Mouse (Mus musculus): Measurements from ENCODE around the gene Ube2d3. TPM values are rescaled to one million over a fixed set of nuclear protein-coding genes. Genes with fewer than 3 reads are reported as not detected.

Ube2d3 gene
- polyA plus RNA-seq, 1 experiment from 2014 or later, result 507 TPM

DNA sequence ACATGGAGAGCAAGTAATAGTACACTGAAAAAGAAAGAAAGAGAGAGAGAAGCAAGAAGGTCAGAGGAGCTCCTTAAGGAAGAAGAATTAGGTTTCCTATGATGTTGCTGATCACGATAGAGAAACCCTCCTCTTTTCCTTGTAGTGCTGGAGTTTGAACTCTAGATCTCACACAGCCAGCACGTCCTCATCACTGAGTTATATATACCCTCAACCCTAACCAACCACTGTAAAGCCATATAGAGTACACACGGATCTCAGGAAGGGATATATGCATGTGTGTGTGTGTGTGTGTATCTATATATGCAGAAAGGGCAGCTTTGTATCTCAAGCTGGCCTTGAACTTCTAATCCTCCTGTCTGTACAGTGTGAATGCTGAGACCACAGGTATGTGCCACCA, 20.7 kb upstream of the Ube2d3 start:
- Histone ChIP-seq H3K9me3 (no peaks in the 10 kb centered on the region), H3K36me3 (peaks cover 19% of the 10 kb centered on the region), H3K27me3 (ENCODE audit: insufficient read depth, poor library complexity, severe bottlenecking) (no peaks in the 10 kb centered on the region), H3K27ac (no peak overlapping the region), H3K4me3 (no peak overlapping the region), H3K4me1 (replicated peaks) (peaks cover 19% of the 10 kb centered on the region)
- no peak for DNase-seq (ENCODE audit: low spot score)
- WGBS, result 95% methylated on average over 3 of the region's 3 CpGs

DNA sequence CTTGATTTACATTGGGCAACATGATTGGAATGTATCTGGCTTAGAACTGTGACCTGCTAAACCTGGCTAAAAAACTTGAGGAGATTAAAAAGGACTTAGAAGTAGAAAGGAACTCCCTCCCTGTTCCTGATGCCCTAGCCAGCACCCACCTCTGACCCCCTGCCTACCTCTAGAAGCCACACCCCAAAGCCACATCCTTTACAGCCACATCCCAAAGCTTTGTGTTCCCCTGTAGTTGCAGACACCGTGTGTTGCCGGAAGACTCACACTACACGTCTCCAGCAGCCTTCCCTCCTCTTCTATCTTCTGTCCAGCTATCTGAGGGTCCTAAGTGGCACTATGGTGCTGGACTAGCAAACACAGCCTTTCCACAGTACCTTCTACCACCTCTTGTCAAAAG, 20.1 kb upstream of the Ube2d3 start:
- no peaks in the 10 kb centered on the region for H3K9me3 ChIP-seq
- no peaks in the 10 kb centered on the region for H3K27me3 ChIP-seq (ENCODE audit: insufficient read depth, poor library complexity, severe bottlenecking)
- H3K4me1 ChIP-seq (replicated peaks), result peaks cover 17% of the 10 kb centered on the region
- 77% methylated on average over 3 of the region's 3 CpGs for WGBS
- peaks cover 19% of the 10 kb centered on the region for H3K36me3 ChIP-seq
- H3K4me3 ChIP-seq, result no peak overlapping the region
- DNase-seq (ENCODE audit: low spot score), result no peak
- H3K27ac ChIP-seq, result no peak overlapping the region

- peaks cover 23% of the 10 kb centered on the region for H3K4me1 ChIP-seq (replicated peaks)
- WGBS, result 88% methylated on average over 9 of the region's 9 CpGs
- peaks cover 19% of the 10 kb centered on the region for H3K36me3 ChIP-seq
- no peaks in the 10 kb centered on the region for H3K9me3 ChIP-seq
- H3K4me3 ChIP-seq, result no peak overlapping the region
- DNase-seq (ENCODE audit: low spot score), result no peak
- no peaks in the 10 kb centered on the region for H3K27me3 ChIP-seq (ENCODE audit: insufficient read depth, poor library complexity, severe bottlenecking)
- no peak overlapping the region for H3K27ac ChIP-seq
These were observed 17.2 kb upstream of the Ube2d3 start for GRCm38 (mm10) chr3:135420542-135421309.

DNA sequence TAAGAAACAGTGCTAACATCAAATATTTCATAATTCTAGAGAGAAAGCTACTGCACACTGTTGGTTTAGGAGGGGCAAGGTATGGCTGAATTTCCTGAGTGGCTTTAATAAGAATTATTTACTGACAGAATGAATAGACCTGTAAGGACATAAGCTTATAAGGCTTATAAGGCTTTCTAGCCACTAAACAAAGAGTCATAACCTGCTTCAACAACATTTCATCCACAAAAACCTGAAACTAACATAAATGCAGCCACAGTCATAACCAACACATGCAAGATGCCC, 16.7 kb upstream of the Ube2d3 start:
- Histone ChIP-seq H3K27me3 (ENCODE audit: insufficient read depth, poor library complexity, severe bottlenecking) (no peaks in the 10 kb centered on the region), H3K9me3 (no peaks in the 10 kb centered on the region), H3K27ac (no peak overlapping the region), H3K4me1 (replicated peaks) (peaks cover 23% of the 10 kb centered on the region), H3K36me3 (peaks cover 16% of the 10 kb centered on the region), H3K4me3 (no peak overlapping the region)
- DNase-seq (ENCODE audit: low spot score), result no peak

DNA sequence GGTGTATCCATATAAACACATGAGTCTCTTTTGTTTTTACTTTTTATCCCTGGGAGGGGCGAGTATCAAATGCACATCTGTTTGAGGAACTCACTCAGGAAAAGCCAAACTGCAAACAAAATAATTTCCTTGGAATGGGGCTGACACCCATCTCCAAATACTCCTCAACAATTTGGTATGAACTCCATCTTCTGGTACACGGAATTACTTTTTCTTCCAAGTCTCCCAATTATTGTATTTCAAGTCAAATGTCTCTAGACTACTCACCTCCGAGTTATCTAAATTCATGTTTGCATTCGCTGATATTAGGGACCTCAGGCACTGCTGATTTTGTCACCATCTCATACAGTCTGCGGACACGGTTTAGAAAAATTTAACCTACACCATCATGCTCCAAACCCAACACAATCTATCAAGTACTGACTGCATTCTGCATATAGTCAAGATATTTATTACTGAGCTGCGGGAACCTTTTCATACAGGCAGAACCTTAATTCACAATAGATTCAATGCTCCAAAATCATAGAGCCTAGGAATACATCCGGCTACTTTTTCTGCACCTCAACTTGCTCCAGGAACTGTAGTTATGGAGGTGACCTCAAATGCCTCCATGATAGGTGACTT, 15.6 kb upstream of the Ube2d3 start:
- Histone ChIP-seq H3K27ac (peak overlapping the region; percentile 98), H3K4me1 (replicated peaks) (peaks cover 23% of the 10 kb centered on the region), H3K9me3 (no peaks in the 10 kb centered on the region), H3K36me3 (0 out of 2 replicates have a peak, but pooled peaks cover 10% of the 10 kb centered on the region), H3K4me3 (peak overlapping the region; percentile 76), H3K27me3 (ENCODE audit: insufficient read depth, poor library complexity, severe bottlenecking) (no peaks in the 10 kb centered on the region)
- WGBS, result 37% methylated on average over 8 of the region's 8 CpGs
- no peak for DNase-seq (ENCODE audit: low spot score)

GRCm38 (mm10) chr3:135422856-135423607, 14.9 kb upstream of the Ube2d3 start:
- no peaks in the 10 kb centered on the region for H3K27me3 ChIP-seq (ENCODE audit: insufficient read depth, poor library complexity, severe bottlenecking)
- DNase-seq (ENCODE audit: low spot score), result peak; percentile 88
- peak overlapping the region; percentile 76 for H3K4me3 ChIP-seq
- under 1% methylated on average over 103 of the region's 103 CpGs for WGBS
- H3K36me3 ChIP-seq, result 0 out of 2 replicates have a peak, but pooled peaks cover 7% of the 10 kb centered on the region
- peak overlapping the region; percentile 98 for H3K27ac ChIP-seq
- no peaks in the 10 kb centered on the region for H3K9me3 ChIP-seq
- H3K4me1 ChIP-seq (replicated peaks), result peaks cover 23% of the 10 kb centered on the region

DNA sequence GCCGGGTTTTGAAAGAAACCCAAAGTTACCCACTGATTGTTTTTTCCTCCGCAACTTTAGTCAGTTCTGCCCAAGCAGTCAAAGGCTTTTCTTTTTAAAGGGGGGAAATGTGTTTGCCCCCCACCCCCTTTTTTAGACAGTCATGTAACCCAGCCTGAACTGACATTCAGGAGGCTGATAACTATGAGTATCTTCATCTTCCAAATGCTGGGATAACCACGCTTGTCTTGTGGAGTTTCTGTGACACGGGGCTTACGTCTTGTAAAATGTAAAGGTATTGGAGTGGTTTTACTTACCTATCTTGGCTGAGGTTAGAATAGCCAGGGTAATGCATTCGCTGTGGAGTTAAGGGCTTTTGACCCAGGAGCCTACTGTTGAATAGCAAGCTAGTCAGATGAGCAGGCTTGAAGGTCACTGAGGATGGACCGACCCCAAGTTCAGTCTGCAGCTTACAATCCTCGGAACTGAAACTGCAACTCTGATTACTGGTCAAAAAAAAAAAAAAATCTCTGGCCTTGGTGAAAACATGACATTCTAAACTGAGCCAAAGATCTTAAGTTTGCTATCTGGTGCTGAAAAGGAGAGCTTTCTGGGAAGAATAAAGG, 14.2 kb upstream of the Ube2d3 start, which contains the start of gene Cisd2:
Gene Cisd2 (minus strand): TSS at position 318 of the 605 bp plus-strand sequence.
- H3K36me3 ChIP-seq, result 0 out of 2 replicates have a peak, but pooled peaks cover 5% of the 10 kb centered on the region
- peak within 1 kb of the TSS; percentile 98 for H3K27ac ChIP-seq
- no peak for DNase-seq (ENCODE audit: low spot score)
- 7% methylated on average over 8 of the region's 8 CpGs for WGBS
- H3K9me3 ChIP-seq, result no peaks in the 10 kb centered on the region
- peak within 1 kb of the TSS; percentile 76 for H3K4me3 ChIP-seq
- H3K4me1 ChIP-seq (replicated peaks), result peaks cover 23% of the 10 kb centered on the region
- no peaks in the 10 kb centered on the region for H3K27me3 ChIP-seq (ENCODE audit: insufficient read depth, poor library complexity, severe bottlenecking)

- 44% methylated on average over 14 of the region's 14 CpGs for WGBS
- Histone ChIP-seq H3K4me3 (peak overlapping the region; percentile 96), H3K9me3 (no peaks in the 10 kb centered on the region), H3K27ac (peak overlapping the region; percentile 100), H3K27me3 (ENCODE audit: insufficient read depth, poor library complexity, severe bottlenecking) (no peaks in the 10 kb centered on the region), H3K36me3 (peaks cover 25% of the 10 kb centered on the region), H3K4me1 (replicated peaks) (peaks cover 26% of the 10 kb centered on the region)
- DNase-seq (ENCODE audit: low spot score), result no peak
These were observed 890 bp upstream of the Ube2d3 start for GRCm38 (mm10) chr3:135436901-135437616.

DNA sequence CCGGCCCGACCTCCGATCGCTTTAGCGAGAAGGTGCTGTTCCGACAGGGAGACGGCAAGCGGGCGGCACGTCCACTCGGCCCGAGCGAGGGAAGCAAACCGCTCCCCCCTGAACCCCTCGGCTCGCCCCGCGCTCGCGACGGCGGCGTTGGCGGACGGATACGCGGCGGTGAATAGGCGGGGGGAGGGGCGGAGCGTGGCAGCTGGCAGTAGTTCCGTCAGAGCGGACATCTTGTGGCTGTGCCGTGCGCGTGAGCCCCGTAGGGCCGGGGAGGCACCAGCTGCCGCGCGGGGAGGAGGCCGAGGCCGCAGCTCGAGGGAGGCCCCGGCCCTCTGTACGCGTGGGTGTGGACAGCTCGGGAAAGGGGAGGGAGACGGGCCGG, 573 bp downstream of the Ube2d3 start:
- Histone ChIP-seq H3K27ac (peak overlapping the region; percentile 100), H3K4me3 (peak overlapping the region; percentile 96), H3K36me3 (peaks cover 34% of the 10 kb centered on the region), H3K9me3 (no peaks in the 10 kb centered on the region), H3K27me3 (ENCODE audit: insufficient read depth, poor library complexity, severe bottlenecking) (no peaks in the 10 kb centered on the region), H3K4me1 (replicated peaks) (peaks cover 29% of the 10 kb centered on the region)
- WGBS, result 0% methylated on average over 48 of the region's 50 CpGs
- DNase-seq (ENCODE audit: low spot score), result peak; percentile 94

GRCm38 (mm10) chr3:135438913-135439531, 1.1 kb downstream of the Ube2d3 start:
- Histone ChIP-seq H3K36me3 (peaks cover 39% of the 10 kb centered on the region), H3K9me3 (no peaks in the 10 kb centered on the region), H3K27ac (peak overlapping the region; percentile 100), H3K4me1 (replicated peaks) (peaks cover 29% of the 10 kb centered on the region), H3K4me3 (peak overlapping the region; percentile 96), H3K27me3 (ENCODE audit: insufficient read depth, poor library complexity, severe bottlenecking) (no peaks in the 10 kb centered on the region)
- under 1% methylated on average over 70 of the region's 76 CpGs for WGBS
- peak; percentile 81 for DNase-seq (ENCODE audit: low spot score)

DNA sequence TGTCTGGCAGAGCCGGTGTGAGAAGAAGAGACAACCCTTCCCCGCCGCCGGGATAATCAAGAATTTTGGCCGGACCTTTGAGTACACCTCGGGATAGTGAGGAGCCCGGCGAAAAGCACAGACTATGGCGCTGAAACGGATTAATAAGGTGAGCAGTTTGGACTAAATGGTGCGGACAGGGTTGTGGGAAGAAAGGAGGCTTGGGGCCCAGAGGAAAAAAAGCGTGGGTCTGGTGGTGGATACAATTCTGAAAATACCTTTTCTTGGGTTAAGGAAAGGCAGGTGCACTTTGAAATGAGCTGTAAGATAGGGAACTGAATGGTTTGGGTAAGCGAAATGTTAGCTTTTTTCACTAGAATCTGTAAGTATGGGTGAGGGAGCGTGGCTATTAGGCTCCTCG, 1.7 kb downstream of the Ube2d3 start:
- Histone ChIP-seq H3K27me3 (ENCODE audit: insufficient read depth, poor library complexity, severe bottlenecking) (no peaks in the 10 kb centered on the region), H3K9me3 (no peaks in the 10 kb centered on the region), H3K27ac (peak overlapping the region; percentile 100), H3K4me1 (replicated peaks) (peaks cover 29% of the 10 kb centered on the region), H3K36me3 (peaks cover 45% of the 10 kb centered on the region), H3K4me3 (peak overlapping the region; percentile 96)
- WGBS, result 6% methylated on average over 15 of the region's 15 CpGs
- no peak for DNase-seq (ENCODE audit: low spot score)

DNA sequence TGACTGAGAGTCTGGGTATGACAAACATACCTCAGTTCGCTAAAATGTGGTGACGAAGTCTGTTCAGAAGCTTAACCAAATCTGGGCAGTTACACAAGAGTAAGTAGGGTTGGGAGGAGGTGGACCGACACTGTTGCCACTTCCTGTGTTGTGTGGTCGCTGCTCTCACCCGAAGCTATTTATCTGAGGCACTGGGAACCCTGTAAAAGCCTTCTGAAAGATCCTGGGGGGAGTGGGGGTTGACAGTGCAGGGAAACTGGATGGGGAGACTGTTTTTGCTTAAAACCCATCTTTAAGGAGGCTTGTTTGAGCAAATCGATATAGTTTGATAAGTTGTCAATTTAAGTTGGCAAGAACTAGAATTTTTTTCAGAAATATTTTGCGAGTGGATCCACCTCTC, 2.3 kb downstream of the Ube2d3 start:
- 37% methylated on average over 7 of the region's 7 CpGs for WGBS
- DNase-seq (ENCODE audit: low spot score), result no peak

More for the DNA sequence above, 2.3 kb downstream of the Ube2d3 start:
- Histone ChIP-seq H3K4me1 (replicated peaks) (peaks cover 29% of the 10 kb centered on the region), H3K27me3 (ENCODE audit: insufficient read depth, poor library complexity, severe bottlenecking) (no peaks in the 10 kb centered on the region), H3K9me3 (no peaks in the 10 kb centered on the region), H3K4me3 (peak overlapping the region; percentile 96), H3K27ac (peak overlapping the region; percentile 100; the same call in 1 of the 2 replicates), H3K36me3 (peaks cover 51% of the 10 kb centered on the region)

All from hindbrain, embryonic 10.5 days (tissue).